Mouse (Mus musculus): ENCODE measurements around the gene Fbxo7. TPM values are rescaled to one million over a fixed set of nuclear protein-coding genes. Genes with fewer than 3 reads are reported as not detected.

The Fbxo7 gene
- total RNA-seq, 2 experiments from 2014 or later: 8.5 to 11.8 TPM

DNA sequence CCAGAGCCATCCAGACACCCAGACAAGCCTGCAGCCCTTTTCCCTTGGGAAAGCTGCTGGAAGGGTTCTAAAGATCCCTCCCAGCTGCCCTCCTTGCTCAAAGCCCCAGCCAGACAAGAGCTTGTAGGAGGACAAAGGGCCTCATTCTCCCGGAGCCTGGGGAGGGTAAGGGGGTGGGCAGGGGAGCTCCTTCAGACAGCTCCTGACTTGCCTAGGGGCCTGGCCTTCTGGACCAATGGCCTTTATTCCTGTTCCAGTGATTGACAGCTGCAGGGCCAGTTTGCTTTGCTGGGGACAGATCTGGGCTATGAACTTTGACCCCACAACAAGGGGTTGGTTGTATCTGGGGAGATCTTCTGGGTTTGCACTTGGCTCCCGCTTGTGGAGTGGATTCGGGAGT lies 47.6 kb downstream of the Fbxo7 start:
- H3K4me3 ChIP-seq: no peak overlapping the region
- no peak for DNase-seq

DNA sequence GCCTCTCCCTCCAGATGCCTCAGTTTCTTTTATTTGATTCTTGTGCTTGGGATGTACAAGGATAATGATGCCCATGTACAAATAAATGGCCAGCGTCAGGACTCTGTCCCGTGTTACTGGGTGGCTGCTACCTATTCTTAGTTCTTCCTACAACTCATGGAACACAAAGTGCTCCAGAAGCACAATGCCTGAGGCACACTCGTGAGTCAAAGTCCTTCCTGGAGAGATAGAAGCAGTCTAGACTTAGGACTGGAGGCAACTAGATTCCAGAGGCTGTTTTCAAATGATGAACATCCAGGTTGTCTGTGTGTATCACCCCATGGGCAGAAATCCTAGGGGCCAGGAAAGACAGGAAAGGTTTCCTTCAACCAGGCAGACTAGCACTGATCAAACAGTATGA lies 49.0 kb downstream of the Fbxo7 start:
- intact Hi-C loops (cut with DNase I): no loop called here
- Histone ChIP-seq H3K4me3 (no peak overlapping the region), H3K27ac (no peak overlapping the region)
- no peak for DNase-seq
- no peak for TF ChIP-seq CTCF (IDR thresholded peaks at IDR 0.05)

More for the DNA sequence above, 47.6 kb downstream of the Fbxo7 start:
- intact Hi-C loops (cut with DNase I): loop anchor here (5.0 kb wide), 1 partner anchor 113 kb away; no protein-coding TSS in a partner anchor
- TF ChIP-seq CTCF (IDR thresholded peaks at IDR 0.05): no peak
- H3K27ac ChIP-seq: no peak overlapping the region

DNA sequence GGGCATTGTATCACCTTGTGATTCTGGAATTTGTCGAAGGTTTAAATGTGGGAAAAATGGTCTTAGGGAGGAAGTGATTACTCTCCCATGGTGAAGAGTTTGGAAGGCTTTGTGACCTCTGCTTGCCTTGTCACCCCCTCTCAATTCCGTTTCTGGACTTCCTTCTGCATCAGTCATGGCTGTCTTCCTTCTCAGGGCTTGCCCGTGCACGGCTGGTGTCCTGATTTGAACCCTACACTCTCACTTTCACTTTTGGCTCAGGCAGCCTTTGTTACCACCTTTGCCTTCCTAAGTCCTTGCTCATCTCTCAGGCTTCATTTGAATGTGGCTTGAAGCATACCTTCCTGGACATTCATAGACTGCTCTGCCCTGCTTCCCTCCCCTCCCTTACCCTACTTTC lies 52.4 kb downstream of the Fbxo7 start:
- DNase-seq: no peak
- TF ChIP-seq CTCF (IDR thresholded peaks at IDR 0.05): no peak
- Histone ChIP-seq H3K4me3 (no peak overlapping the region), H3K27ac (no peak overlapping the region)
- intact Hi-C loops (cut with DNase I): no loop called here

DNA sequence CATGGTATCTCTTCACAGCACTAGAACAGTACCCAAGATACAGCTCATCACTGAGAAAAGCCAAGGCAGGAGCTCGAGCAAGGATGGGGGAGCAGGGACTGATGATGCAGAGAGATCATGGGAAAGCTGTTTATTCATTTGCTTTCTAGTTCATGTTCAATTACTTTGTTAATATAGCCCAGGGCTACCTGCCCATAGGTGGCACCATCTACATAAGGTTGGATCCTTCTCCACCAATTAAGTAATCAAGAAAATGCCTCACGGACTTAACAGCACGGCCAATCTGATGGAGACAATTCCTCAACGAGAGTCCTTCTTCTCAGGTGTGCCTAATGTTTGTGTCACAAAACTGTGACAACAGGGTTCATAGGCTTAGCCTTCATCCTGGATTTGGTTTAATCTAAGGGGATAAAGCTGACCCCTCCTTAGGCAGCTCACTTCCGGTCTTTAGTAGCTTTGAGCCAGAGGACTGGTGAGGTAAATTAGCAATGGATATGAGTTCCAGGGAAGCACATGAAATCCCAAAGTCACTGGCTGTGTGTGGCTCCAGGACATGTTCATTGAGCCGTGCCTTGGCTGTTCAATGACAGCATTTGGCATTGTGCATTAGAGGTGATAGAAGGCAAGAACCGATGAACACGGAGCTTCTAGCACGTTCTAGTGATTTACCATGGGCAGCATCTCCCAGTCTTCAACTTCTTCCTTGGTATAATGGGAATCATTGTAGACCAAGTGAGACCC lies 53.4 kb downstream of the Fbxo7 start:
- peak; percentile 46 for TF ChIP-seq CTCF (IDR thresholded peaks at IDR 0.05)
- no peak overlapping the region for H3K27ac ChIP-seq
- DNase-seq: no peak
- no peak overlapping the region for H3K4me3 ChIP-seq
- intact Hi-C loops (cut with DNase I): no loop called here

DNA sequence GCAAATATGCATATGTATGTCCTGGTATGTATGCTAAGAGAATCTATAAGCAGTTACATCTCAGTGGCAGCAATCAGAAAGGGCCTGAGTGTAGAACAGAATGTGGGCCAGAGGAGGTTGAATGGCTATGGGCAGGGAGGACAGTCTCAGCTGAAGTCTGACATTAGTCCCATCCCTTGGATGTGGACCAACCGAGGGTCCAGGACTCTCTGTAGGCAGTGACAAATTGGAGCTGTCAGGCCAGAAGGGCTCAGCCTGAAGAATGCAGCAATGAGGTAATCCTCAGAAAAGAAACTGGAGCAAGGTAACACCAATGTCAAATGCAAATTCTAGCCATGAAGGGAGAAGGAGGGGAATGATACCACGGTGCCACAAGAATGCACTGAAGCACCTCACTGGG lies 55.5 kb downstream of the Fbxo7 start:
- no peak for DNase-seq
- H3K27ac ChIP-seq: no peak overlapping the region
- TF ChIP-seq CTCF (IDR thresholded peaks at IDR 0.05): no peak
- no peak overlapping the region for H3K4me3 ChIP-seq
- intact Hi-C loops (cut with DNase I): no loop called here

DNA sequence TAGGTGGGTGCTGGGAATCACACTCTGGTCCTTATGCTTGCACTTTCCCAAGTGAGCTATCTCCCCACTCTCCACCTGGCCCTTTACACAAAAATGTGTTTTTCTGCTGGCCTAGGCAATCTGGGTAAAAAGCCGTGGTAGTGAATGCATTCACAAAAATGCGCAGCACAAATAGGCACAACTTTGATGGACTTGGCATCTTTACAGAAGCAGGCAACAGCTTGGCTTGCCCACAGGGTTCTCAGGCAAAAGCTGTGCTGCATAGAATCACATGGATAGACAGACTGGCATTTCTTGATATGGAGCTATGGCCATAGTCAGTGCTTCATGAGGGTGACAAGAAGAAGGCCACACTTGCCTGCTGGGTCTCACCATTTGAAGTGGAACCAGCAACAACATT lies 57.0 kb downstream of the Fbxo7 start:
- no peak for TF ChIP-seq CTCF (IDR thresholded peaks at IDR 0.05)
- H3K27ac ChIP-seq: no peak overlapping the region
- DNase-seq: no peak
- H3K4me3 ChIP-seq: no peak overlapping the region
- intact Hi-C loops (cut with DNase I): no loop called here

DNA sequence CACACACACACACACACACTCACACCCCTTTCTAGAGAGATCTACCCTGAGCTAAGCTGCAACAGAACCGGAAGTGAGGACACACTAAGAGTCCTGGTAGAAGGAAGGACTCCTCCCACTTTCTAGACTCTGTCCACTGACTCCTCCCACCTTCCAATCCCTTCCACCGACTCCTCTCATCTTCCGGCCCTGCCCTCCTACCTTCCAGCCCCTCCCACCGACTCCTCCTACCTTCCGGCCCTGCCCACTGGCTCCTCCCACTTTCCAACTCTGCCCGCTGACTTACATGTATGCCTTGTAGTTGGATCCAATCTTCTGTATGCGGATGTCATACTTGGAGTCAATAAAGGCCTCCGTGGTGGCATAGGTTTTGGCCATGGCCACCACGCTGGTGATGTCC lies 58.1 kb downstream of the Fbxo7 start:
- H3K4me3 ChIP-seq: no peak overlapping the region
- no peak for TF ChIP-seq CTCF (IDR thresholded peaks at IDR 0.05)
- no peak overlapping the region for H3K27ac ChIP-seq
- DNase-seq: no peak
- intact Hi-C loops (cut with DNase I): no loop called here

DNA sequence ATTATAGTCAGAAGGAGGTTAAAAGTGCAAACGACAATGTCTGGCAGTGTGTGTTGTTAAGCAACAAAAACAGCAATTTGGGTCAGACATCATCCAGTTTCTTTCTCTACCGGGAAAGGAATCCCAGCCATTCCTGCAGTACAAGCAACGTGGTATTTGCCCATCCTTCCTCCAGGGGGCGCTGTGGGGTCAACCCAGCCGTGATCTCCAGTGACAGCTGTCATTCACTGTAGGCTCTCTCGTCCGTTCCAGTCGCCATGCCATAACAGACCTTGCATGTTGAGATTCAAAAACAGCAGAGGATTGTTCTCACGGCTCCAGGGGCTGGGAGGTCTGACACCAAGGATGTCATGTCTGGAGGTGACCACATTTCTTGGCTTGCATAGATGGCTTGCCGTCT lies 70.1 kb downstream of the Fbxo7 start:
- Histone ChIP-seq H3K4me3 (no peak overlapping the region), H3K27ac (no peak overlapping the region)
- intact Hi-C loops (cut with DNase I): no loop called here
- peak; percentile 40 for DNase-seq
- peak; percentile 64 for TF ChIP-seq CTCF (IDR thresholded peaks at IDR 0.05)

DNA sequence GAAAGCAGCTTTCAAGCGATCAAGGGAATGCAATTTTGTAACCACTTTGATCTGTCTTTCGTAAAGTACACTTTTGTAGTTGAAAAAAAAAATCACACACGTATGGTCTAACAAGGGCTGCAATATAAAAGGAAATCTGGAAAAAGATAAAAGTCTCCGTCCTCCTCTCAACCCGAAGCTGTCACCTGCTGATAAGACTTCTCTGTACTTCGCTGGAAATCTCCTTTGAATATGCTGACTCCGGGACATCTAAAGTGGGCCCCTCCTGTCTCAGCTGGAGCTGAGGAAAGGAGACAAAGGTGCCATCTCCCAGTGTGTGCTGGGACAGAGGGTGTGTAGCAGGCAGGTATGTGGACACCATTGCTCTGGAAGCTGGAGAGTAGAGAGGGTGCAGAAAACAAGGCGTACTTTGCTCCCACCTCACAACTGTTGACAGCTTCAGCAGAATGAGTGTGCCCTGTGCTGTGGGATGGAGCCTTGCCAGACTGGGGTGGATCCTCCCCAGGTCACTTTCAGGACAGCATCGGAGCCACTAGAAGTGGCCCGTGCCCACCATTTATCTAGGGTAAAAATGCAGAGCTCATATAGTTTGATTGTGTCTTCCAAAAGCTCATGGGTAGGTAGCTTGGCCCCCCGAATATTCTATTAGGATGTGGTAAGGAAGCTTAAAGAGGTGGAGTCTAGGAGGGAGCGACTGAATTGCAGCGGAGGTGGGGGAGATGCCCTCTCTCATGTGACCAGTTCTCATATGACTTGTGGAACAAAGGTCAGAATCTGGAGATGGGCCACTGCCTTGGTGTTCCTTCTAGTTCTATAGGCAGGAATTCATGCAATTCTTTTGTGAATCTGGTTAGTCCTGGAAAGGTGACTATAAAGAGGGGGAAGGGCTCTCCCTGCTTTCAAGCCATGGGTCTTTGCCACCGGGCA lies 71.6 kb downstream of the Fbxo7 start:
- TF ChIP-seq CTCF (IDR thresholded peaks at IDR 0.05): no peak
- DNase-seq: no peak
- Histone ChIP-seq H3K4me3 (no peak overlapping the region), H3K27ac (no peak overlapping the region)
- intact Hi-C loops (cut with DNase I): no loop called here

DNA sequence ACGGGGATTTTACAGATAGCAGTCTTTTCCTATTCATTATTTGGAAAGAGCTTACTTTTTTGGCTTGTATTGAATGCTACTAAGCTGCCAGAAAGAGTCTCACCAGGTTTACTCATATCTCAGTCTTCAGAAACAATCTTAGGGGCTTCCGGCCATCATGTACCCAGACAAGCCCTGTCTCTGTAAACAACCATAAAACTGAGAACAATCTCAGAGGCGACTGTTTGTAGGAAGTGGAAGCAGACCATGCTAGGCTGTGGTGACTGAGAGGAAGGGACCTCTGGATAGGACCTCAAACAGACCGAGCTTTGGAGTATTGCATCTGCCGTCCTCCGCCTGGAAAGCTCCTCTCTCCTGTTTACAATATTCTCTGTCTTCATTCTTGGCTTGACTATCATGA lies 76.6 kb downstream of the Fbxo7 start:
- no peak overlapping the region for H3K27ac ChIP-seq
- no peak for TF ChIP-seq CTCF (IDR thresholded peaks at IDR 0.05)
- intact Hi-C loops (cut with DNase I): no loop called here
- no peak for DNase-seq
- H3K4me3 ChIP-seq: no peak overlapping the region

DNA sequence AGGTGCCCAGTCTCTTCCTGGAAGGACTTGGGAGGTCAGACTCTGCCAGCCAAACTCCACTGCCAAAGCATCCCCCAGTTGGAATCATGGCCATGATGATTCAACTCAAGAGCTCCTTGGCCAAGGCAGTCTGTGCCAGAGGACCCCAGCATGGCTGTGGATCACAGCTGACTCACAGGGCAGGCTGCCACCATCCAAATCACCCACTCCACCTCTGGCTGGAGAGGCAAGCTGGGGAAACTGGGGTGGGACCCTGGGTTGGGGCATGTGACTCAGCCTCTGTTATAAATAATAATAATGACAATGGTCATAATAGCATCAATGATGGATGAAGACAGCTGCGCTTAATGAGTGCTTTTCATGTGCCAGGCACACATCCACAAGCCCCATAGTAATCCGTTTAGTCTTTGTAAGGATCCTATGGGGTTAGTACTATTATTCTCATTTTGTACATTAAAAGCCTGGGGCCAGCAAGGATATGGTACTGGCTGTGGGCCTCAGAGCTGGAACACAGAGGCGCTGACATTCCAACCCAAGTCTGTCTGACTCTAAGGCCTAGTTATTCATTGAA lies 78.6 kb downstream of the Fbxo7 start:
- no peak for TF ChIP-seq CTCF (IDR thresholded peaks at IDR 0.05)
- peak; percentile 57 for DNase-seq
- intact Hi-C loops (cut with DNase I): no loop called here
- H3K4me3 ChIP-seq: no peak overlapping the region
- no peak overlapping the region for H3K27ac ChIP-seq

Other genes starting within 250 kb of the Fbxo7 start
- gene Pwp1, start 192.5 kb upstream of the Fbxo7 start, total RNA-seq (2021): 10 to 100 TPM; 18.1 to 19.2 TPM
- 10 to 100 TPM; 15.0 to 19.9 TPM for gene Prdm4, start 104.8 kb upstream of the Fbxo7 start, total RNA-seq (2021)
- not detected for gene Ascl4, start 94.3 kb upstream of the Fbxo7 start, total RNA-seq (2021)
- gene Rtcb, start 64.1 kb upstream of the Fbxo7 start, total RNA-seq (2021): 10 to 100 TPM; 44.0 to 48.4 TPM
- not detected for gene Bpifc, start 10.1 kb upstream of the Fbxo7 start, total RNA-seq (2021)

All from gastrocnemius, adult 2 months (tissue).